Mouse (Mus musculus) heart, embryonic 13.5 days (tissue): Measurements from ENCODE around the gene Gm17334. TPM values are rescaled to one million over a fixed set of nuclear protein-coding genes. Genes with fewer than 3 reads are reported as not detected.

Experiments
- ATAC-seq: fragments of 200-750 bp; cut with Nextera tagmentation; 2 replicates; pipeline ENCODE4 v1.8.0; 2017; ENCODE audit warnings: moderate TSS enrichment; ENCODE audit not compliant: insufficient number of reproducible peaks, low FRiP score, low TSS enrichment; ENCODE audit errors: extremely low read depth
- H3K27ac ChIP-seq: fragments of 300-500 bp; sonication (generic); replicated peaks from 2 replicates; pipeline ENCODE4 v1.5.1; 2015; ENCODE audit warnings: moderate library complexity, mild to moderate bottlenecking, inconsistent platforms
- H3K27me3 ChIP-seq: fragments of 300-500 bp; sonication (generic); replicated peaks from 2 replicates; pipeline ENCODE4 v1.6.1; 2015; ENCODE audit warnings: mild to moderate bottlenecking, inconsistent platforms
- H3K36me3 ChIP-seq: fragments of 300-500 bp; sonication (generic); 2 replicates; pipeline ENCODE4 v1.6.1; 2015; ENCODE audit warnings: mild to moderate bottlenecking, inconsistent platforms
- H3K4me1 ChIP-seq: fragments of 300-500 bp; sonication (generic); 2 replicates; pipeline ENCODE4 v1.6.1; 2015; ENCODE audit warnings: inconsistent platforms
- H3K4me2 ChIP-seq: fragments of 300-500 bp; sonication (generic); 2 replicates; pipeline ENCODE4 v1.6.1; 2015; ENCODE audit warnings: inconsistent platforms, mild to moderate bottlenecking, moderate library complexity
- H3K4me3 ChIP-seq: fragments of 300-500 bp; sonication (generic); 2 replicates; pipeline ENCODE4 v1.5.1; 2015; ENCODE audit warnings: moderate library complexity, mild to moderate bottlenecking, inconsistent platforms
- H3K9ac ChIP-seq: fragments of 300-500 bp; sonication (generic); 2 replicates; pipeline ENCODE4 v1.6.1; 2015; ENCODE audit warnings: inconsistent platforms, mild to moderate bottlenecking, moderate library complexity
- H3K9me3 ChIP-seq: fragments of 300-500 bp; sonication (generic); 2 replicates; pipeline ENCODE4 v1.6.1; 2016; ENCODE audit warnings: inconsistent platforms
- WGBS: fragments of 180-500 bp; shearing (Covaris S2); methylation state at CpG from one replicate; pipeline ENCODE4 v1.1.7; 2015; ENCODE audit warnings: mixed read lengths; 5-methylcytosine and 5-hydroxymethylcytosine counted together
- polyA plus RNA-seq: library from polyadenylated mRNA; unstranded; fragments of >200 nt; fragmentation: Nextera tagmentation; extraction: Ambion mirVana; gene quantifications from 2 replicates; pipeline ENCODE4 v1.2.1, GENCODE M21; 2015

Gm17334 gene
- polyA plus RNA-seq: 0.21 TPM in 1 of 2 replicates, not detected in the other

GRCm38 (mm10) chr11:53773087-53773486, at the start of gene Gm17334:
Gm17334 (minus strand) TSS chr11:53773187.
- Histone ChIP-seq H3K36me3 (peaks cover 51% of the 10 kb centered on the region), H3K27ac (no peak within 1 kb of the TSS), H3K4me2 (no peak within 1 kb of the TSS), H3K4me3 (no peak within 1 kb of the TSS), H3K9me3 (no peaks in the 10 kb centered on the region), H3K27me3 (peaks cover 10% of the 10 kb centered on the region; the same call in 1 of the 2 replicates), H3K4me1 (peaks cover 17% of the 10 kb centered on the region), H3K9ac (no peak within 1 kb of the TSS)
- 70% methylated on average over 5 of the region's 5 CpGs for WGBS
- no peak for ATAC-seq

- H3K9me3 ChIP-seq: no peaks in the 10 kb centered on the region
- no peak overlapping the region for H3K4me3 ChIP-seq
- no peak overlapping the region for H3K27ac ChIP-seq
- H3K27me3 ChIP-seq: no peaks in the 10 kb centered on the region
- peaks cover 7% of the 10 kb centered on the region; the same call in 1 of the 2 replicates for H3K4me1 ChIP-seq
- no peak for ATAC-seq
- no peak overlapping the region for H3K4me2 ChIP-seq
- 82% methylated on average over 3 of the region's 3 CpGs for WGBS
- no peak overlapping the region for H3K9ac ChIP-seq
- H3K36me3 ChIP-seq: no peaks in the 10 kb centered on the region
These were observed 49.0 kb upstream of the Gm17334 start for GRCm38 (mm10) chr11:53821945-53822338.

GRCm38 (mm10) chr11:53821230-53821944, 48.4 kb upstream of the Gm17334 start:
- peaks cover 4% of the 10 kb centered on the region; the same call in 1 of the 2 replicates for H3K4me1 ChIP-seq
- H3K4me2 ChIP-seq: no peak overlapping the region
- no peak for ATAC-seq
- no peak overlapping the region for H3K4me3 ChIP-seq
- no peak overlapping the region for H3K9ac ChIP-seq
- 78% methylated on average over 11 of the region's 11 CpGs for WGBS
- H3K36me3 ChIP-seq: no peaks in the 10 kb centered on the region
- H3K9me3 ChIP-seq: no peaks in the 10 kb centered on the region
- no peak overlapping the region for H3K27ac ChIP-seq
- H3K27me3 ChIP-seq: no peaks in the 10 kb centered on the region

- H3K27ac ChIP-seq: no peak overlapping the region
- WGBS: 76% methylated on average over 13 of the region's 13 CpGs
- H3K36me3 ChIP-seq: no peaks in the 10 kb centered on the region
- H3K4me2 ChIP-seq: no peak overlapping the region
- no peaks in the 10 kb centered on the region; the same call in 1 of the 2 replicates for H3K4me1 ChIP-seq
- H3K9me3 ChIP-seq: no peaks in the 10 kb centered on the region
- ATAC-seq: no peak
- no peak overlapping the region for H3K9ac ChIP-seq
- no peak overlapping the region for H3K4me3 ChIP-seq
- H3K27me3 ChIP-seq: no peaks in the 10 kb centered on the region
These were observed 47.7 kb upstream of the Gm17334 start for GRCm38 (mm10) chr11:53820516-53821170.

GRCm38 (mm10) chr11:53819511-53819910, 46.5 kb upstream of the Gm17334 start:
- Histone ChIP-seq H3K4me1 (no peaks in the 10 kb centered on the region), H3K27me3 (no peaks in the 10 kb centered on the region), H3K4me2 (no peak overlapping the region), H3K9ac (no peak overlapping the region), H3K27ac (no peak overlapping the region), H3K36me3 (no peaks in the 10 kb centered on the region), H3K4me3 (no peak overlapping the region), H3K9me3 (no peaks in the 10 kb centered on the region)
- ATAC-seq: no peak
- 89% methylated on average over 6 of the region's 6 CpGs for WGBS

GRCm38 (mm10) chr11:53818794-53819193, 45.8 kb upstream of the Gm17334 start:
- no peak overlapping the region for H3K9ac ChIP-seq
- no peaks in the 10 kb centered on the region for H3K27me3 ChIP-seq
- no peaks in the 10 kb centered on the region for H3K4me1 ChIP-seq
- H3K27ac ChIP-seq: no peak overlapping the region
- no peak overlapping the region for H3K4me3 ChIP-seq
- no peaks in the 10 kb centered on the region for H3K36me3 ChIP-seq
- ATAC-seq: no peak
- 52% methylated on average over 6 of the region's 6 CpGs for WGBS
- no peaks in the 10 kb centered on the region for H3K9me3 ChIP-seq
- no peak overlapping the region for H3K4me2 ChIP-seq

GRCm38 (mm10) chr11:53816841-53817375, 43.9 kb upstream of the Gm17334 start:
- no peak for ATAC-seq

GRCm38 (mm10) chr11:53814810-53815209, 41.8 kb upstream of the Gm17334 start:
- no peak for ATAC-seq
- H3K27me3 ChIP-seq: no peaks in the 10 kb centered on the region
- no peaks in the 10 kb centered on the region for H3K36me3 ChIP-seq
- no peak overlapping the region for H3K4me3 ChIP-seq
- H3K9ac ChIP-seq: no peak overlapping the region
- H3K9me3 ChIP-seq: no peaks in the 10 kb centered on the region
- WGBS: 47% methylated on average over 3 of the region's 3 CpGs
- H3K4me2 ChIP-seq: no peak overlapping the region
- no peaks in the 10 kb centered on the region; the same call in 1 of the 2 replicates for H3K4me1 ChIP-seq
- no peak overlapping the region for H3K27ac ChIP-seq

More at GRCm38 (mm10) chr11:53816841-53817375, 43.9 kb upstream of the Gm17334 start:
- no peaks in the 10 kb centered on the region for H3K9me3 ChIP-seq
- H3K36me3 ChIP-seq: no peaks in the 10 kb centered on the region
- H3K27ac ChIP-seq: no peak overlapping the region
- 78% methylated on average over 5 of the region's 5 CpGs for WGBS
- H3K27me3 ChIP-seq: no peaks in the 10 kb centered on the region
- H3K9ac ChIP-seq: no peak overlapping the region
- H3K4me1 ChIP-seq: no peaks in the 10 kb centered on the region
- no peak overlapping the region for H3K4me3 ChIP-seq
- no peak overlapping the region for H3K4me2 ChIP-seq

GRCm38 (mm10) chr11:53813001-53813868, 40.2 kb upstream of the Gm17334 start:
- 74% methylated on average over 16 of the region's 16 CpGs for WGBS
- Histone ChIP-seq H3K4me3 (no peak overlapping the region), H3K9me3 (no peaks in the 10 kb centered on the region), H3K4me2 (no peak overlapping the region), H3K4me1 (no peaks in the 10 kb centered on the region; the same call in 1 of the 2 replicates), H3K36me3 (no peaks in the 10 kb centered on the region), H3K27me3 (no peaks in the 10 kb centered on the region), H3K9ac (no peak overlapping the region), H3K27ac (no peak overlapping the region)
- ATAC-seq: no peak

- Histone ChIP-seq H3K4me1 (peaks cover under 1% of the 10 kb centered on the region; the same call in 1 of the 2 replicates), H3K27ac (no peak overlapping the region), H3K4me2 (no peak overlapping the region), H3K27me3 (no peaks in the 10 kb centered on the region), H3K9me3 (no peaks in the 10 kb centered on the region), H3K36me3 (no peaks in the 10 kb centered on the region), H3K4me3 (no peak overlapping the region), H3K9ac (no peak overlapping the region)
- no peak for ATAC-seq
- 76% methylated on average over 3 of the region's 3 CpGs for WGBS
These were observed 38.3 kb upstream of the Gm17334 start for GRCm38 (mm10) chr11:53811312-53811711.

- Histone ChIP-seq H3K4me2 (no peak overlapping the region), H3K4me1 (peaks cover 6% of the 10 kb centered on the region; the same call in 1 of the 2 replicates), H3K4me3 (no peak overlapping the region), H3K27ac (no peak overlapping the region), H3K27me3 (no peaks in the 10 kb centered on the region), H3K9me3 (no peaks in the 10 kb centered on the region), H3K36me3 (no peaks in the 10 kb centered on the region), H3K9ac (no peak overlapping the region)
- no peak for ATAC-seq
- WGBS: 32% methylated on average over 2 of the region's 2 CpGs
These were observed 37.8 kb upstream of the Gm17334 start for GRCm38 (mm10) chr11:53810749-53811148.
